Mouse (Mus musculus) lung, postnatal 36 days (tissue): Measurements from ENCODE around the gene Speg.
A peak's percentile ranks its signal among the peaks of the same experiment; 100 is the strongest.

Experiments used
- DNase-seq: peaks from one replicate; pipeline ENCODE4 v3.0.0; 2022; ENCODE audit warnings: mixed read lengths

Speg gene

GRCm38 (mm10) chr1:75443247-75444024 is 68.3 kb downstream of the Speg start:
- no peak for DNase-seq

- no peak for DNase-seq
These were observed 69.1 kb downstream of the Speg start for GRCm38 (mm10) chr1:75444208-75444607.

- no peak for DNase-seq
These were observed 70.1 kb downstream of the Speg start for GRCm38 (mm10) chr1:75445141-75445701.

- DNase-seq = peak; percentile 84
These were observed 70.9 kb downstream of the Speg start for GRCm38 (mm10) chr1:75445751-75446611.

- DNase-seq = no peak
These were observed 71.6 kb downstream of the Speg start for GRCm38 (mm10) chr1:75446656-75447055.

- no peak for DNase-seq
These were observed 72.4 kb downstream of the Speg start for GRCm38 (mm10) chr1:75447265-75448051.

GRCm38 (mm10) chr1:75448052-75448431 is 72.9 kb downstream of the Speg start:
- no peak for DNase-seq

- DNase-seq = no peak
These were observed 73.8 kb downstream of the Speg start for GRCm38 (mm10) chr1:75448937-75449336.

GRCm38 (mm10) chr1:75449377-75450135 is 74.5 kb downstream of the Speg start:
- no peak for DNase-seq

GRCm38 (mm10) chr1:75450314-75451005 is 75.4 kb downstream of the Speg start, which contains the start of gene Asic4:
TSS of gene Asic4 (plus strand) at chr1:75450436.
- DNase-seq = no peak

GRCm38 (mm10) chr1:75451900-75452299 is 76.8 kb downstream of the Speg start:
- DNase-seq = no peak

GRCm38 (mm10) chr1:75455433-75455832 is 80.3 kb downstream of the Speg start:
- DNase-seq = no peak

- DNase-seq = no peak
These were observed 80.9 kb downstream of the Speg start for GRCm38 (mm10) chr1:75455948-75456347.

- DNase-seq = no peak
These were observed 81.9 kb downstream of the Speg start for GRCm38 (mm10) chr1:75456746-75457564.

GRCm38 (mm10) chr1:75457710-75458024 is 82.6 kb downstream of the Speg start:
- no peak for DNase-seq

GRCm38 (mm10) chr1:75458025-75458788 is 83.1 kb downstream of the Speg start:
- peak; percentile 22 for DNase-seq

- no peak for DNase-seq
These were observed 83.9 kb downstream of the Speg start for GRCm38 (mm10) chr1:75458789-75459684.

- no peak for DNase-seq
These were observed 85.2 kb downstream of the Speg start for GRCm38 (mm10) chr1:75460297-75460696.

- no peak for DNase-seq
These were observed 87.5 kb downstream of the Speg start for GRCm38 (mm10) chr1:75462636-75463035.
